Comparison of ENCODE assay signal across 8 mouse cellular contexts in the genomic region with DNA sequence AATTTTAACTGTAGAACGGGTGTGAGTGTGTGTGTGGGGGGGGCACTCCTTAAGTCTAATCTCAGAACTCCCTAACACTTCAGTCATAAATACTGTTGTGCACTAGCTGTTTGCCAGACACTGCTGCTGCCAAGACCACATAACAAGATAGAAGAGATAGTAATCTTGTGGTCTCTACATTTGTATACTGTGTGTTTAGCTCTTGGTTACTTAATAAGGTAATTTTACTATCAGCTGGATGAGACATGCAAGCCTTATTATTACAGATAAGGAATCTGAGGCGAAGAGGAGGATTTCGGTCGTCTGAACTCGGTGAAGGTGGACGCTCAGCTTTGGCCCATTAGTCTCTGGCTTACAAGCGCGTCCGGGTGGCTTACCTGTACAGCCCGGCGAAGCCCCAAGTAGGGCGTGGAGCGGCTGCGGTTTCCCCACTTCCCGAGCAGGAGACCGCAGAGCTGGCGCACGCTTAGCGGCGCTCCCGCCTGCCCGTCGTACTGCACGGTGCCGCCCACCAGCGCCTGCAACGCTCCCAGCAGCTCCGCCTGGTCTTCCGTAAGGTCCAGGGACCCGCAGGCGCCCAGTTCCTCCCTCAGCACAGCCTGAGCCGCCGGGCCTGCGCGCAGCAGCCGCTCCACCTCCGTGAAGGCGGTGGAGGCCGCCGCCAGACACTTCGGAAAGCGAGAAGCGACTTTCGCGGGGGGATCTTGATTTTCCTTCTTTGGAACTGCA. TPM values are rescaled to one million over a fixed set of nuclear protein-coding genes. Genes with fewer than 3 reads are reported as not detected.
A peak's percentile ranks its signal among the peaks of the same experiment; 100 is the strongest.
DNase-seq lines count a peak whose midpoint lies in the region; ATAC-seq and TF ChIP-seq lines count a peak whose summit lies in the region.
"Had no signal": no experiment of that assay in that cellular context is flagged by ENCODE, and none has a peak within 500 bp of the region (broad histone marks: within the 10 kb centered on the region; RNA-seq: fewer than 3 reads in every experiment).

No protein-coding gene starts in this region.

- H3K27me3 ChIP-seq in spleen, adult 2 months (ENCODE audit: control insufficient read depth, insufficient read depth, low read length), result peaks cover 7% of the 10 kb centered on the region; the same call in 1 of the 2 replicates
- peaks cover 99% of the 10 kb centered on the region for H3K27me3 ChIP-seq in limb, embryonic 15.5 days
- peaks cover 100% of the 10 kb centered on the region for H3K27me3 ChIP-seq in midbrain, embryonic 14.5 days (ENCODE audit: control insufficient read depth, insufficient read depth, low read length)

- under 1% methylated on average over 45 of the region's 45 CpGs for WGBS in spleen, adult 2 months
- WGBS in limb, embryonic 15.5 days, result 1% methylated on average over 45 of the region's 45 CpGs
- under 1% methylated on average over 45 of the region's 45 CpGs for WGBS in midbrain, embryonic 14.5 days

- peak in 1 of 2 experiments; percentile 56 for DNase-seq in spleen, adult 2 months (ENCODE audit: low read depth in 1 of 2, low spot score in 2 of 2)
- no peak for DNase-seq in spleen, adult 12 weeks (ENCODE audit: low spot score)
- peak; percentile 78 for DNase-seq in brain, embryonic 14.5 days (ENCODE audit: low read depth)
- peak; percentile 49 to 50 for DNase-seq in heart, postnatal 14 days
- DNase-seq in midbrain, embryonic 14.5 days, result peak; percentile 65
- DNase-seq in thymus, postnatal 10 days (ENCODE audit: low spot score in 2 of 2), result peak; percentile 43

- no peak for TF ChIP-seq POLR2A in spleen, adult 2 months (IDR thresholded peaks at IDR 0.05; ENCODE audit: low read depth, low read length)
- TF ChIP-seq POLR2A in brain, embryonic 14.5 days (IDR thresholded peaks at IDR 0.05; ENCODE audit: borderline replicate concordance, extremely low read depth, insufficient read depth, insufficient read length, poor library complexity, severe bottlenecking), result no peak

- peak; percentile 79 for ATAC-seq in limb, embryonic 15.5 days (ENCODE audit: insufficient number of reproducible peaks, low FRiP score, low TSS enrichment, low read depth)
- ATAC-seq in midbrain, embryonic 14.5 days (ENCODE audit: low FRiP score, low TSS enrichment), result peak; percentile 67; the same call in 1 of the 2 replicates

- intact Hi-C loops in heart, postnatal 14 days (cut with DNase I), result no loop called here

- H3K4me2 ChIP-seq in limb, embryonic 15.5 days, result peak overlapping the region; percentile 96
- H3K4me2 ChIP-seq in midbrain, embryonic 14.5 days (ENCODE audit: low read length), result peak overlapping the region; percentile 73

- peak overlapping the region; percentile 59 for H3K4me3 ChIP-seq in spleen, adult 2 months (ENCODE audit: extremely low read depth, insufficient read depth, insufficient read length)
- peak overlapping the region; percentile 57 for H3K4me3 ChIP-seq in limb, embryonic 15.5 days
- peak overlapping the region; percentile 36 for H3K4me3 ChIP-seq in midbrain, embryonic 14.5 days (replicated peaks; ENCODE audit: low read depth, low read length)

- H3K36me3 ChIP-seq in spleen, adult 2 months (ENCODE audit: control insufficient read depth, insufficient read depth, low read length), result no peaks in the 10 kb centered on the region
- no peaks in the 10 kb centered on the region for H3K36me3 ChIP-seq in limb, embryonic 15.5 days
- H3K36me3 ChIP-seq in midbrain, embryonic 14.5 days (ENCODE audit: control insufficient read depth, insufficient read depth, low read length), result no peaks in the 10 kb centered on the region

- peaks cover 6% of the 10 kb centered on the region for H3K4me1 ChIP-seq in spleen, adult 2 months (ENCODE audit: control insufficient read depth, insufficient read depth, insufficient read length)
- peaks cover 22% of the 10 kb centered on the region for H3K4me1 ChIP-seq in limb, embryonic 15.5 days
- H3K4me1 ChIP-seq in midbrain, embryonic 14.5 days (ENCODE audit: control insufficient read depth, insufficient read depth, low read length), result peaks cover 15% of the 10 kb centered on the region; the same call in 1 of the 2 replicates

- H3K9me3 ChIP-seq in limb, embryonic 15.5 days, result no peaks in the 10 kb centered on the region
- H3K9me3 ChIP-seq in midbrain, embryonic 14.5 days (ENCODE audit: control insufficient read depth, low read length), result no peaks in the 10 kb centered on the region

- no peak for TF ChIP-seq CTCF in spleen, adult 2 months (IDR thresholded peaks at IDR 0.05; ENCODE audit: extremely low read depth, insufficient read depth, insufficient read length, insufficient replicate concordance)
- TF ChIP-seq CTCF in brain, embryonic 14.5 days (IDR thresholded peaks at IDR 0.05; ENCODE audit: borderline replicate concordance, extremely low read depth, insufficient read depth, insufficient read length), result no peak

- H3K27ac ChIP-seq in spleen, adult 2 months (ENCODE audit: insufficient read depth, low read length), result no peak overlapping the region
- no peak overlapping the region for H3K27ac ChIP-seq in limb, embryonic 15.5 days
- no peak overlapping the region for H3K27ac ChIP-seq in midbrain, embryonic 14.5 days (replicated peaks; ENCODE audit: low read depth, low read length)

- H3K9ac ChIP-seq in limb, embryonic 15.5 days, result peak overlapping the region; percentile 42; the same call in 1 of the 2 replicates
- peak overlapping the region; percentile 40; the same call in 1 of the 2 replicates for H3K9ac ChIP-seq in midbrain, embryonic 14.5 days (replicated peaks; ENCODE audit: low read length)

RNA-seq across cellular contexts. Expression of a gene that starts 3.8 kb away (rescaled TPM):
- polyA plus RNA-seq in spleen, adult 2 months (2012; rRNA removed), result 0.99 and 1.1 TPM in 2 replicates
- 0.08 and 0.21 TPM in 2 replicates for polyA plus RNA-seq in brain, embryonic 14.5 days (2012; rRNA removed)
- 10 to 100 TPM in 1 of 2 experiments, not detected in 1; 11.6 TPM for total RNA-seq in heart, postnatal 14 days (2021)
- polyA plus RNA-seq in limb, embryonic 15.5 days (2015; fragmentation: Nextera tagmentation; extraction: Ambion mirVana), result 1.2 and 1.3 TPM in 2 replicates
- not detected in 2 replicates for polyA plus RNA-seq in midbrain, embryonic 14.5 days (2014; fragmentation: Nextera tagmentation; extraction: Ambion mirVana)

RNA-seq across cellular contexts. Expression of a gene that starts 24.8 kb away (rescaled TPM):
- not detected in 2 replicates for polyA plus RNA-seq in spleen, adult 2 months (2012; rRNA removed)
- 0.04 TPM in 1 of 2 replicates, not detected in the other for polyA plus RNA-seq in brain, embryonic 14.5 days (2012; rRNA removed)
- not detected for total RNA-seq in heart, postnatal 14 days (2021)
- 0.15 and 0.20 TPM in 2 replicates for polyA plus RNA-seq in limb, embryonic 15.5 days (2015; fragmentation: Nextera tagmentation; extraction: Ambion mirVana)
- polyA plus RNA-seq in midbrain, embryonic 14.5 days (2014; fragmentation: Nextera tagmentation; extraction: Ambion mirVana), result not detected in 2 replicates
- total RNA-seq: left cerebral cortex, postnatal 10 days had no signal

RNA-seq across cellular contexts. Expression of a gene that starts 29.6 kb away (rescaled TPM):
- polyA plus RNA-seq in spleen, adult 2 months (2012; rRNA removed), result 51.3 and 149 TPM in 2 replicates
- polyA plus RNA-seq in brain, embryonic 14.5 days (2012; rRNA removed), result 8.8 and 13.4 TPM in 2 replicates
- 100 to 1,000 TPM in 1 of 2 experiments, 10 to 100 TPM in 1; 69.3 to 132 TPM for total RNA-seq in heart, postnatal 14 days (2021)
- polyA plus RNA-seq in limb, embryonic 15.5 days (2015; fragmentation: Nextera tagmentation; extraction: Ambion mirVana), result 4.7 and 7.2 TPM in 2 replicates
- not detected in 2 replicates for polyA plus RNA-seq in midbrain, embryonic 14.5 days (2014; fragmentation: Nextera tagmentation; extraction: Ambion mirVana)

RNA-seq across cellular contexts. Expression of a gene that starts 29.9 kb away (rescaled TPM):
- polyA plus RNA-seq in spleen, adult 2 months (2012; rRNA removed), result 30.0 and 45.9 TPM in 2 replicates
- 20.9 and 21.3 TPM in 2 replicates for polyA plus RNA-seq in brain, embryonic 14.5 days (2012; rRNA removed)
- total RNA-seq in heart, postnatal 14 days (2021), result 100 to 1,000 TPM in 1 of 2 experiments, 10 to 100 TPM in 1; 67.9 to 160 TPM
- 4.2 and 6.2 TPM in 2 replicates for polyA plus RNA-seq in limb, embryonic 15.5 days (2015; fragmentation: Nextera tagmentation; extraction: Ambion mirVana)
- polyA plus RNA-seq in midbrain, embryonic 14.5 days (2014; fragmentation: Nextera tagmentation; extraction: Ambion mirVana), result 0.86 and 1.1 TPM in 2 replicates

RNA-seq across cellular contexts. Expression of a gene that starts 35.4 kb away (rescaled TPM):
- 14.7 and 15.7 TPM in 2 replicates for polyA plus RNA-seq in spleen, adult 2 months (2012; rRNA removed)
- 20.0 and 40.1 TPM in 2 replicates for polyA plus RNA-seq in brain, embryonic 14.5 days (2012; rRNA removed)
- total RNA-seq in heart, postnatal 14 days (2021), result 10 to 100 TPM; 29.6 to 55.4 TPM
- polyA plus RNA-seq in limb, embryonic 15.5 days (2015; fragmentation: Nextera tagmentation; extraction: Ambion mirVana), result 15.8 and 18.4 TPM in 2 replicates
- 6.6 and 6.8 TPM in 2 replicates for polyA plus RNA-seq in midbrain, embryonic 14.5 days (2014; fragmentation: Nextera tagmentation; extraction: Ambion mirVana)
